Mouse (Mus musculus) bone marrow, adult 2 months (tissue): ENCODE measurements around the gene Sh3pxd2a. TPM values are rescaled to one million over a fixed set of nuclear protein-coding genes. Genes with fewer than 3 reads are reported as not detected.

Experiments used
- H3K27ac ChIP-seq: fragments of 200-500 bp; 2 replicates; pipeline ENCODE4 v1.5.1; 2012; ENCODE audit warnings: low read depth, mild to moderate bottlenecking, control low read depth, inconsistent platforms, low read length; ENCODE audit not compliant: control insufficient read depth, poor library complexity, insufficient read depth
- H3K4me1 ChIP-seq: fragments of 200-500 bp; 2 replicates; pipeline ENCODE4 v1.6.1; 2011; ENCODE audit warnings: low read length; ENCODE audit not compliant: control insufficient read depth, insufficient read depth
- H3K4me3 ChIP-seq: fragments of 200-500 bp; replicated peaks from 2 replicates; pipeline ENCODE3; 2011; ENCODE audit warnings: mild to moderate bottlenecking, low read depth, low read length, control low read depth; ENCODE audit not compliant: control insufficient read depth
- CTCF ChIP-seq: fragments of 200-500 bp; IDR thresholded peaks from 2 replicates; pipeline ENCODE4 v1.5.1; 2011; ENCODE audit warnings: low read length, control low read depth; ENCODE audit not compliant: control insufficient read depth, insufficient read depth
- POLR2A ChIP-seq: fragments of 200-500 bp; IDR thresholded peaks from 2 replicates; pipeline ENCODE4 v1.6.1; 2011; ENCODE audit warnings: low read depth, mild to moderate bottlenecking, control low read depth, low read length, borderline replicate concordance; ENCODE audit not compliant: control insufficient read depth
- WGBS: fragments of 180-500 bp; shearing (Covaris S2); methylation state at CpG from one replicate; pipeline ENCODE4 v1.1.7; 2018; 5-methylcytosine and 5-hydroxymethylcytosine counted together
- polyA plus RNA-seq: library from polyadenylated mRNA; stranded (reverse); fragments of >200 nt; gene quantifications from 2 replicates; pipeline ENCODE4 v1.2.4, GENCODE M21; 2011; ENCODE audit warnings: low replicate concordance; ENCODE audit not compliant: missing spikeins, insufficient read depth, insufficient read length

Sh3pxd2a gene
- polyA plus RNA-seq, 1 experiment: 8.3 TPM

DNA sequence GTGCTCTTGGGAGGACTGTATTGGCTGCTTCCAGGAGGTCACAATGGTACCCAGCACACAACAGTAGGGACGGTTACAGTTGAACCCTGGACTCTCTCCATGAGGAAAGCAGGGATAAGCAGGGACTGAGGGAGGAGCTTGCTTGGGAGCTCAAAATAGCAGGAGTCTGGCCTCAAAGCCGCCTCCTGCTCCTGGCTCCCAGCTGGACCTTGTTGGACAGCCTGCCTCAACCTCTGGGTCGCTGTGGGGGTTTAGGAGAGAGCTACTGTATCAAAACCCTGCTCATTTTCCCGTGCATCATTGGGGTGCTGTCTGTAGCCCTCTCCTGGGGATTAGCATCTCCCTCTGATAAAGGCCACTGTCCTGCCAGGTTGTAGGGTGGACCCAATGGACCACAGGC is 184.8 kb downstream of the Sh3pxd2a start:
- no peaks in the 10 kb centered on the region for H3K4me1 ChIP-seq
- TF ChIP-seq POLR2A (no peak), CTCF (no peak)
- no peak overlapping the region for H3K27ac ChIP-seq
- 72% methylated on average over 4 of the region's 4 CpGs for WGBS
- no peak overlapping the region for H3K4me3 ChIP-seq

GRCm38 (mm10) chr19:47276730-47277129 is 187.5 kb downstream of the Sh3pxd2a start:
- no peak overlapping the region for H3K27ac ChIP-seq
- TF ChIP-seq CTCF: no peak
- TF ChIP-seq POLR2A: no peak
- WGBS: 81% methylated on average over 6 of the region's 6 CpGs

GRCm38 (mm10) chr19:47270520-47270919 is 193.7 kb downstream of the Sh3pxd2a start:
- 85% methylated on average over 9 of the region's 9 CpGs for WGBS
- H3K27ac ChIP-seq: no peak overlapping the region
- no peak for TF ChIP-seq CTCF
- TF ChIP-seq POLR2A: no peak
- H3K4me1 ChIP-seq: no peaks in the 10 kb centered on the region
- H3K4me3 ChIP-seq: no peak overlapping the region

More at GRCm38 (mm10) chr19:47276730-47277129, 187.5 kb downstream of the Sh3pxd2a start:
- no peaks in the 10 kb centered on the region for H3K4me1 ChIP-seq
- H3K4me3 ChIP-seq: no peak overlapping the region

DNA sequence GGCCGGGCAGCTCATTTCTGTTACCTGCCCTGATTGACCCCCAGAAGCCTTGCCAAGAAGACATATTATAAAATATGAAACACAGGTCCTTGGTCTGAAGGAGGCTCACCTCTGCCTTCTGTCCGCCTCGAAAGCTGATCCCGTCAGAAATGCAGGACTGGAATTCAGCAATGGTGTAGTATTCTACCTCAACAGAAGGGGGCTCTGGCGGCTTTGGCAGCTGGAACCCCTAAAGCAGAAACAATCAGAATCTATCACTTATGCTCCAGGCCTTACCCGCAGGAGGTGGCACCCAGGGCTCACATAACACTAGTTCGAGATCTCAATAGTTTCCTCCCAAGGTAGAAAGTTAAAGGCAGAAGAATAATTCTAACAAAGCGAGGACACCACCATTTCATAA is 194.5 kb downstream of the Sh3pxd2a start:
- Histone ChIP-seq H3K27ac (no peak overlapping the region), H3K4me1 (no peaks in the 10 kb centered on the region), H3K4me3 (no peak overlapping the region)
- TF ChIP-seq CTCF: no peak
- WGBS: 69% methylated on average over 8 of the region's 8 CpGs

DNA sequence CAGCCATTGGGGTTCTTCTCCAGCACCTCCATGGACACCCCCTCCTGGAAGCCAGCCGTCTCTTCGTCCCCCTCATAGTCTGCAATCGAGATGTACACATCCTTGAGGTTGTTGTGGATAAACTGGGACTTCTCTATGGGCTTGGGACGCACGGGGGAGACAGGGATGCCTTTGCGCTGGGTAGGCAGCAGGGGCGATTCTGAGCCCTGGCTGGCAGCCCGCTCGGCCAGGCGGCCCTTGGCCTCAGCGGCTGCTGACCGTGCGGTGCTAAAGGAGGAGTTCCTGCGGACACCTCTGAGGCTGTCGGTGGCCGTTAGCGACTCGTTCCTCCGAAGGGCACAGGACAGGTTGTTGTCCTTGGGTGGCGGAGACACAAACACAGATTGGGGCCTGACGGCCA is 197.1 kb downstream of the Sh3pxd2a start:
- WGBS: 89% methylated on average over 21 of the region's 21 CpGs
- H3K4me3 ChIP-seq: no peak overlapping the region
- TF ChIP-seq CTCF (no peak), POLR2A (no peak)
- H3K27ac ChIP-seq: no peak overlapping the region
- H3K4me1 ChIP-seq: no peaks in the 10 kb centered on the region

GRCm38 (mm10) chr19:47266070-47266801 is 198.0 kb downstream of the Sh3pxd2a start:
- 88% methylated on average over 18 of the region's 18 CpGs for WGBS

GRCm38 (mm10) chr19:47264322-47265092 is 199.7 kb downstream of the Sh3pxd2a start:
- Histone ChIP-seq H3K4me1 (no peaks in the 10 kb centered on the region), H3K27ac (no peak overlapping the region), H3K4me3 (no peak overlapping the region)
- WGBS: 63% methylated on average over 11 of the region's 11 CpGs
- TF ChIP-seq POLR2A: no peak
- peak; percentile 72 for TF ChIP-seq CTCF

More at GRCm38 (mm10) chr19:47266070-47266801, 198.0 kb downstream of the Sh3pxd2a start:
- no peak overlapping the region for H3K4me3 ChIP-seq
- no peaks in the 10 kb centered on the region for H3K4me1 ChIP-seq
- no peak overlapping the region for H3K27ac ChIP-seq
- TF ChIP-seq POLR2A (no peak), CTCF (no peak)

- WGBS: 35% methylated on average over 8 of the region's 8 CpGs
- no peak overlapping the region for H3K27ac ChIP-seq
- H3K4me1 ChIP-seq: no peaks in the 10 kb centered on the region
- no peak overlapping the region for H3K4me3 ChIP-seq
- TF ChIP-seq CTCF: no peak
- no peak for TF ChIP-seq POLR2A
Observed at GRCm38 (mm10) chr19:47263621-47264020, 200.6 kb downstream of the Sh3pxd2a start.
